Mouse (Mus musculus) CH12.LX (cell line): Measurements from ENCODE around the gene Itga6. TPM values are rescaled to one million over a fixed set of nuclear protein-coding genes. Genes with fewer than 3 reads are reported as not detected.

Experiments
- DNase-seq: peaks from one replicate; pipeline ENCODE4 v3.0.0-alpha.2; 2013; ENCODE audit errors: extremely low read depth
- H3K27ac ChIP-seq: 2 replicates; pipeline ENCODE4 v1.5.1; 2012; ENCODE audit warnings: low read depth, mild to moderate bottlenecking, control low read depth, moderate library complexity; ENCODE audit not compliant: insufficient read depth
- H3K27me3 ChIP-seq: replicated peaks from 2 replicates; pipeline ENCODE3; 2012; ENCODE audit warnings: inconsistent platforms
- H3K36me3 ChIP-seq, 2 experiments: replicated peaks in 1 of 2; 2 replicates each; pipeline versions ENCODE3 to v1.6.1; 2012; ENCODE audit warnings: inconsistent platforms in 1 of 2, low read length in 1 of 2, mild to moderate bottlenecking in 1 of 2, mixed read lengths in 1 of 2, moderate library complexity in 1 of 2; ENCODE audit not compliant: control insufficient read depth in 1 of 2, insufficient read depth in 1 of 2
- H3K4me1 ChIP-seq, 2 experiments: 2 replicates each; pipeline ENCODE4 v1.6.1; 2012; ENCODE audit warnings: inconsistent platforms in 1 of 2, moderate library complexity in 1 of 2; ENCODE audit not compliant: insufficient read depth in 2 of 2, control insufficient read depth in 1 of 2
- H3K4me2 ChIP-seq: 2 replicates; pipeline ENCODE4 v1.6.1; 2012; ENCODE audit warnings: low read depth, mild to moderate bottlenecking, control low read depth; ENCODE audit not compliant: poor library complexity, insufficient read depth, severe bottlenecking
- H3K4me3 ChIP-seq, 3 experiments: fragments of 150-350 bp in 1 of 3; sonication (generic) in 1 of 3; replicated peaks in 1 of 3; 2 replicates each; pipeline versions ENCODE3 to v1.5.1; 2011 to 2012; ENCODE audit warnings: low read depth in 2 of 3, low read length in 2 of 3, mild to moderate bottlenecking in 2 of 3, moderate library complexity in 2 of 3, control low read depth in 1 of 3, improper control_type of control experiment in 1 of 3, inconsistent platforms in 1 of 3, mixed read lengths in 1 of 3; ENCODE audit not compliant: poor library complexity in 1 of 3
- H3K79me2 ChIP-seq: replicated peaks from 2 replicates; pipeline ENCODE4 v1.6.1; 2012; ENCODE audit warnings: mild to moderate bottlenecking, moderate library complexity; ENCODE audit not compliant: control insufficient read depth, poor library complexity, insufficient read depth, severe bottlenecking; ENCODE audit errors: extremely low read depth
- H3K9ac ChIP-seq: 2 replicates; pipeline ENCODE4 v1.6.1; 2012; ENCODE audit warnings: low read depth, mild to moderate bottlenecking, control low read depth, moderate library complexity; ENCODE audit not compliant: insufficient read depth
- H3K9me3 ChIP-seq: replicated peaks from 2 replicates; pipeline ENCODE3; 2012; ENCODE audit warnings: low read length, inconsistent platforms, mixed read lengths
- CHD2 ChIP-seq: IDR thresholded peaks from 2 replicates; pipeline ENCODE4 v1.6.1; 2011; ENCODE audit warnings: low read length, improper control_type of control experiment
- CTCF ChIP-seq, 2 experiments: IDR thresholded peaks in 1 of 2; conservative IDR thresholded peaks in 1 of 2; 2 replicates each; pipeline ENCODE4 v1.5.1; 2011 to 2012; ENCODE audit warnings: low read depth in 2 of 2, low read length in 2 of 2, improper control_type of control experiment in 1 of 2, inconsistent platforms in 1 of 2, mild to moderate bottlenecking in 1 of 2, moderate library complexity in 1 of 2
- GABPA ChIP-seq: IDR thresholded peaks from 2 replicates; pipeline ENCODE4 v1.6.1; 2012; ENCODE audit warnings: low read depth, low read length, improper control_type of control experiment, inconsistent platforms; ENCODE audit not compliant: insufficient replicate concordance
- IRF4 ChIP-seq: IDR thresholded peaks from 2 replicates; pipeline ENCODE4 v1.6.1; 2014; ENCODE audit warnings: low read depth, mild to moderate bottlenecking, inconsistent platforms, low read length, improper control_type of control experiment
- JUN ChIP-seq: IDR thresholded peaks from 2 replicates; pipeline ENCODE4 v1.6.1; 2011; ENCODE audit warnings: low read depth, mild to moderate bottlenecking, low read length, improper control_type of control experiment, moderate library complexity; ENCODE audit not compliant: insufficient read depth
- KAT2A ChIP-seq: IDR thresholded peaks from 2 replicates; pipeline ENCODE4 v1.6.1; 2012; ENCODE audit warnings: low read length, improper control_type of control experiment, inconsistent platforms; ENCODE audit not compliant: insufficient replicate concordance
- MXI1 ChIP-seq: IDR thresholded peaks from 2 replicates; pipeline ENCODE4 v1.6.1; 2011; ENCODE audit warnings: mild to moderate bottlenecking, low read depth, low read length, improper control_type of control experiment
- MYC ChIP-seq: IDR thresholded peaks from 2 replicates; pipeline ENCODE4 v1.6.1; 2011; ENCODE audit warnings: low read depth, mild to moderate bottlenecking, improper control_type of control experiment, low read length
- NELFE ChIP-seq: IDR thresholded peaks from 2 replicates; pipeline ENCODE4 v1.6.1; 2011; ENCODE audit warnings: low read depth, low read length, improper control_type of control experiment
- PAX5 ChIP-seq: IDR thresholded peaks from 2 replicates; pipeline ENCODE4 v1.6.1; 2012; ENCODE audit warnings: low read length, inconsistent platforms, mixed read lengths
- RAD21 ChIP-seq: IDR thresholded peaks from 2 replicates; pipeline ENCODE4 v1.6.1; 2011; ENCODE audit warnings: low read depth, mild to moderate bottlenecking, low read length, improper control_type of control experiment, moderate library complexity
- SIN3A ChIP-seq: IDR thresholded peaks from 2 replicates; pipeline ENCODE4 v1.6.1; 2012; ENCODE audit warnings: low read length, improper control_type of control experiment, inconsistent platforms
- SMC3 ChIP-seq: IDR thresholded peaks from 2 replicates; pipeline ENCODE4 v1.6.1; 2011; ENCODE audit warnings: low read depth, low read length, improper control_type of control experiment
- TBP ChIP-seq: conservative IDR thresholded peaks from 2 replicates; pipeline ENCODE4 v1.6.1; 2011; ENCODE audit warnings: low read depth, low read length, improper control_type of control experiment
- TCF12 ChIP-seq: IDR thresholded peaks from 2 replicates; pipeline ENCODE4 v1.6.1; 2014; ENCODE audit warnings: low read depth, mild to moderate bottlenecking, inconsistent platforms, low read length, improper control_type of control experiment
- UBTF ChIP-seq: IDR thresholded peaks from 2 replicates; pipeline ENCODE4 v1.6.1; 2012; ENCODE audit warnings: low read depth, mild to moderate bottlenecking, inconsistent platforms, low read length, improper control_type of control experiment, moderate library complexity
- ZC3H11A ChIP-seq: IDR thresholded peaks from 2 replicates; pipeline ENCODE4 v1.6.1; 2012; ENCODE audit warnings: low read depth, mild to moderate bottlenecking, inconsistent platforms, low read length, improper control_type of control experiment
- ZNF384 ChIP-seq: IDR thresholded peaks from 2 replicates; pipeline ENCODE4 v1.6.1; 2012; ENCODE audit warnings: low read depth, low read length, improper control_type of control experiment, inconsistent platforms
- dilution Hi-C: fragments of 300-500 bp; cut with MboI; formaldehyde crosslinking; loops from 2 replicates; pipeline ENCODE4 v1.14.3; 2020; ENCODE audit warnings: low sequenced_read_pairs; ENCODE audit not compliant: extremely low pct_unique_long_range_greater_than_20kb, extremely low pct_ligation_motif_present
- in situ Hi-C: fragments of 300-500 bp; cut with MboI; formaldehyde crosslinking; loops from 3 replicates; pipeline ENCODE4 v1.14.3; 2019; ENCODE audit warnings: low sequenced_read_pairs, low pct_ligation_motif_present, low pct_unique_long_range_greater_than_20kb, mixed read lengths
- polyA plus RNA-seq: library from polyadenylated mRNA; unstranded; fragments of >175 nt; gene quantifications from 2 replicates; pipeline ENCODE4 v1.2.1, GENCODE M21; 2012; ENCODE audit warnings: low read depth; ENCODE audit not compliant: insufficient read length
- total RNA-seq, 2 experiments: library from RNA; depleted of rRNA; stranded (reverse); fragments of 300-350 nt in 1 of 2; fragments of >200 nt in 1 of 2; gene quantifications; 2 replicates each; pipeline ENCODE4 v1.2.3; 2012 to 2014

Gene Itga6
- total and polyA plus RNA-seq, 3 experiments = 6.1 to 13.9 (median 10.9) TPM

- TF ChIP-seq KAT2A (no peak), UBTF (no peak), MYC (no peak), SIN3A (no peak), TBP (no peak), MXI1 (no peak), CHD2 (no peak), TCF12 (no peak), PAX5 (no peak), RAD21 (no peak), ZC3H11A (no peak)
- in situ Hi-C loops (loop anchor here (10.0 kb wide), 1 partner anchor 160 kb away; no protein-coding TSS in a partner anchor), dilution Hi-C loops (no loop called here)
- no peak for DNase-seq
- H3K36me3 ChIP-seq = peaks cover 0 to 7% of the 10 kb centered on the region in 2 experiments
- no peak overlapping the region for H3K4me3 ChIP-seq
- no peaks in the 10 kb centered on the region for H3K79me2 ChIP-seq
- no peaks in the 10 kb centered on the region for H3K9me3 ChIP-seq
- H3K4me2 ChIP-seq = no peak overlapping the region
- H3K27me3 ChIP-seq = no peaks in the 10 kb centered on the region
- no peak overlapping the region for H3K9ac ChIP-seq
- H3K27ac ChIP-seq = no peak overlapping the region
- peaks cover 13 to 54% of the 10 kb centered on the region in 2 experiments for H3K4me1 ChIP-seq
Observed at GRCm38 (mm10) chr2:71815279-71815678, 69.9 kb downstream of the Itga6 start.

- Histone ChIP-seq H3K9me3 (no peaks in the 10 kb centered on the region), H3K9ac (no peak overlapping the region), H3K79me2 (no peaks in the 10 kb centered on the region), H3K36me3 (peaks cover 0 to 7% of the 10 kb centered on the region in 2 experiments), H3K27ac (no peak overlapping the region), H3K4me2 (no peak overlapping the region), H3K4me3 (no peak overlapping the region), H3K4me1 (peaks cover 13 to 51% of the 10 kb centered on the region in 2 experiments), H3K27me3 (no peaks in the 10 kb centered on the region)
- TF ChIP-seq CTCF (conservative IDR thresholded peaks at IDR 0.05 in 1 of 2, IDR thresholded peaks at IDR 0.05 in 1 of 2; ENCODE audit: low read depth in 2 of 2, low read length in 2 of 2) (peak; percentile 52 to 89), JUN (no peak), ZC3H11A (peak; percentile 88), RAD21 (peak; percentile 93), CHD2 (no peak), IRF4 (peak; percentile 34; the same call in 1 of the 2 replicates), SIN3A (0 out of 2 replicates have a peak, but pooled peaks have one; percentile 61), GABPA (no peak), NELFE (peak; percentile 30; the same call in 1 of the 2 replicates), SMC3 (peak; percentile 92), ZNF384 (0 out of 2 replicates have a peak, but pooled peaks have one; percentile 39), UBTF (no peak), TCF12 (no peak)
- DNase-seq = peak; percentile 68
- dilution Hi-C loops (no loop called here), in situ Hi-C loops (loop anchor here (10.0 kb wide), 1 partner anchor 162 kb away; no protein-coding TSS in a partner anchor)
Observed at GRCm38 (mm10) chr2:71816391-71817041, 71.1 kb downstream of the Itga6 start.
